Mouse (Mus musculus) hindbrain, embryonic 16.5 days (tissue): ENCODE results near the gene Ppp1r35. TPM values are rescaled to one million over a fixed set of nuclear protein-coding genes. Genes with fewer than 3 reads are reported as not detected.

ENCODE experiments used
- ATAC-seq: fragments of 200-750 bp; cut with Nextera tagmentation; 2 replicates; pipeline ENCODE4 v1.8.0; 2017; ENCODE audit warnings: moderate TSS enrichment, moderate library complexity
- H3K27ac ChIP-seq: fragments of 300-500 bp; sonication (generic); 2 replicates; pipeline ENCODE4 v1.5.1; 2014; ENCODE audit warnings: low read depth, mild to moderate bottlenecking, control low read depth, low read length, moderate library complexity
- H3K27me3 ChIP-seq: fragments of 300-500 bp; sonication (generic); replicated peaks from 2 replicates; pipeline ENCODE4 v1.6.1; 2014; ENCODE audit warnings: low read length; ENCODE audit not compliant: control insufficient read depth, insufficient read depth
- H3K36me3 ChIP-seq: fragments of 300-500 bp; sonication (generic); 2 replicates; pipeline ENCODE4 v1.6.1; 2014; ENCODE audit warnings: mild to moderate bottlenecking, low read length, moderate library complexity, mixed read lengths; ENCODE audit not compliant: control insufficient read depth, insufficient read depth
- H3K4me1 ChIP-seq: fragments of 300-500 bp; sonication (generic); 2 replicates; pipeline ENCODE4 v1.6.1; 2014; ENCODE audit warnings: low read depth, low read length; ENCODE audit not compliant: control insufficient read depth, insufficient read depth
- H3K4me2 ChIP-seq: fragments of 300-500 bp; sonication (generic); 2 replicates; pipeline ENCODE4 v1.6.1; 2014; ENCODE audit warnings: mild to moderate bottlenecking, low read length, control low read depth, moderate library complexity
- H3K4me3 ChIP-seq: fragments of 300-500 bp; sonication (generic); 2 replicates; pipeline ENCODE4 v1.5.1; 2014; ENCODE audit warnings: mild to moderate bottlenecking, low read length, control low read depth, moderate library complexity
- H3K9ac ChIP-seq: fragments of 300-500 bp; sonication (generic); 2 replicates; pipeline ENCODE4 v1.6.1; 2014; ENCODE audit warnings: low read depth, mild to moderate bottlenecking, control low read depth, low read length, moderate library complexity
- H3K9me3 ChIP-seq: fragments of 300-500 bp; sonication (generic); 2 replicates; pipeline ENCODE4 v1.6.1; 2014; ENCODE audit warnings: mild to moderate bottlenecking, low read length, moderate library complexity; ENCODE audit not compliant: control insufficient read depth
- WGBS: fragments of 180-500 bp; shearing (Covaris S2); extraction: QIAGEN DNeasy Blood & Tissue Kit; methylation state at CpG from one replicate; pipeline ENCODE4 v1.1.7; 2014; 5-methylcytosine and 5-hydroxymethylcytosine counted together
- polyA plus RNA-seq: library from polyadenylated mRNA; unstranded; fragments of >200 nt; fragmentation: Nextera tagmentation; extraction: Ambion mirVana; gene quantifications from 2 replicates; pipeline ENCODE4 v1.2.1, GENCODE M21; 2015

Ppp1r35 gene
- polyA plus RNA-seq, 1 experiment from 2014 or later: 41.8 TPM

DNA sequence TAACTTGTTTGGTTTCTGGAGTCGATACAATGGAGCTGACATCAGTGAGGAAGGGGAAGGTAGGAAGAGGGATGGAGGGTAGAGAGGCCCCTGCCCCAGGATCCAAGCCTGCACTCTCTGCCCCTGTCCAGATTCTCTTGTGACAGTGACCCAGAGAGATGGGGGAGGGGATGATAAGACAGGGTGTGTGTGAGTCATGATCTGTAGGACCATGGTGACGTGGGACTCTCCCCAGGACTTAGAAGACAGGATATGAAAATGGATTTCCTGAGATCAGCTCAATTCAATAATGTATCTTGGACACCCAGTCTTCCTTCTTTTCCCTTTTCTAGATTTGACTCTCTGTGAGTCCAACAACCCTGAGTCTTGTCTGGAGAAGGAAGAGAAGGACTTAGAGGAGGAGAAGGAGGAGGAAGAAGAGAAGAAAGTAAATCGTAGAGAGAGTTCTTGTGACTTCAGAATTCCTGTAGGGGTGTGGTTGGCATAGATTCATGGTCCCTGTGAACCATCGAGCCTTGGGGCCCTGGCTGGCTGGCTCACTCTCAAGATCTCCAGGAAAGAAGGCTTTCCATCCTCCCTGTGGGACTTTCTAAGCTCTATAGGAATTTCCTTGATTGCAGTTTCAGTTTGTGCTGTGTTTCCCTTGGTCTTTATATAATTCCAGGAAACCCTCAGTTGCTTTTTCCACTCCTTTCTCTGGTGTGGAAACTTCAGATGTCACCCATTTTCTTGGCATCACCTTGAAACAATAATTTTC is 39.0 kb downstream of the Ppp1r35 start:
- Histone ChIP-seq H3K4me2 (no peak overlapping the region), H3K4me3 (no peak overlapping the region), H3K9ac (no peak overlapping the region), H3K27ac (no peak overlapping the region), H3K4me1 (no peaks in the 10 kb centered on the region), H3K36me3 (no peaks in the 10 kb centered on the region), H3K27me3 (no peaks in the 10 kb centered on the region), H3K9me3 (no peaks in the 10 kb centered on the region)
- ATAC-seq: no peak
- WGBS: 75% methylated on average over 4 of the region's 4 CpGs

DNA sequence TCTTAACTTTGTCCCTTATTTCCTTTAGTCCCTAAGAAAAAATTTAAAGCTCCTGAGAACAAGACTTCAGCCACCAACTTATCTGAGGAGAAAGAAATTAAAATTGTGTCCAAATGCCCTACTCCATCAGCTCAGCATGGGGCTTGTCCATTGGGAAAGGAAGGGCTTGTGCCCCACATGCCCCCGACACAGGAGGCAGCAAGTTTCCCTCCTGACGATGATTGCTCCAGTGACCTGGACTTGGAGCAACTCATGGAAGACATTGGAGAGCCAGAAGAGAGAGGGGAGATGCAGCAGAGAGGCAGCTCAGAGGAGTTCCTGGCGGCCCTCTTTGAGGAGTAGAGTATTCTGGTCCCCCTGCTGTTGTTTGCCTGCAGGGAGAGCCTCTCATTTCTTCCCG is 43.5 kb downstream of the Ppp1r35 start:
- Histone ChIP-seq H3K9me3 (no peaks in the 10 kb centered on the region), H3K4me3 (no peak overlapping the region), H3K9ac (no peak overlapping the region), H3K27ac (no peak overlapping the region), H3K36me3 (no peaks in the 10 kb centered on the region), H3K4me2 (no peak overlapping the region), H3K4me1 (no peaks in the 10 kb centered on the region), H3K27me3 (no peaks in the 10 kb centered on the region)
- no peak for ATAC-seq
- 70% methylated on average over 4 of the region's 4 CpGs for WGBS

DNA sequence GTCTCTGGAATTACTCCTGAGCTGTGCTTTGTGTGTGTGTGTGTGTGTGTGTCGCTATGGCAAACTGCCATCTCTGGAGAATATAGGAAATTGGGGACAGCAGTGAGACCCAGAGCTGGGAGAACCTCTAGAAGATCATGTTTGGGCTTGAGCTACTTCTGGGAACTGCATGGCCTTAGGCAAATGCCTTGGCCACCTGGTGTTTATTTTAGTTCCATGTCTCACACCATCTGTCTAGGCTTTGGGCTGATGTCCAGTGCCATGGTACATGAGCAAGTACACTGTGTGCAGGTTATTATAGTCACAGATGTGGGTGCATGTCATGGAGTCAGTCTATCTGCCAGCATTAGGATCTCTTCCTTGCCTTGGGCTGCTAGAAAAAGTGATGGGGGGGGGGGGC is 44.0 kb downstream of the Ppp1r35 start:
- Histone ChIP-seq H3K9me3 (no peaks in the 10 kb centered on the region), H3K27ac (no peak overlapping the region), H3K4me2 (no peak overlapping the region), H3K27me3 (no peaks in the 10 kb centered on the region), H3K9ac (no peak overlapping the region), H3K4me3 (no peak overlapping the region), H3K36me3 (no peaks in the 10 kb centered on the region), H3K4me1 (no peaks in the 10 kb centered on the region)
- no peak for ATAC-seq
- 79% methylated on average over 1 of the region's 1 CpGs for WGBS

DNA sequence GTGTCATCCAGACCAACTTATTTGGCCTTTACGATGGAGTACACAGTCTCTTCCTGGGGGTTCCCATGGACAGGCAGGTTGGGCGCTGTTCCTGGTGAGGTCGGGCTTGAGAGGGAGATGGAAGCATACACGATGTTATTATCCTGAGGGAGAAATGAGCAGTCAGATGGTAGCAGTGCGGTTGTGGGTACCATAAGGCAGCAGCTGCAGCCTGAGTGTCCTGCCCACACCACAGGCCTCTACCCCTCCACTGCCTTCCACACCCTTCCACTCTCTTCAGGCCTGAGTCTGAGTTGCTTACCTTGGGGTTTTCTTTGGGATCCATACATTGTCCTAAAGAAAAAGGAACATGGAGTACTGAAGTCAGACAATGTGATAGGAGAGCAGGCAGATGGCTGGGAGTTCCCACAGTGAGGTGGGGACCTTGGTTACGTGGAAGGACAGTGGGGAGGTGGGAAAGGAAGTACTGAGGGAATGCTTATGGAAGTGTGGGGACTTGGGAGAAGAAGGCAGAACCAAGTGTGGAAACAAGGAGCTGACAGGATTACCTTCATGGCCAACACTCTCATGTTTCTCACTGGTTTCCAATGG is 44.9 kb downstream of the Ppp1r35 start:
- 89% methylated on average over 6 of the region's 6 CpGs for WGBS
- ATAC-seq: no peak
- Histone ChIP-seq H3K4me3 (no peak overlapping the region), H3K36me3 (no peaks in the 10 kb centered on the region), H3K9ac (no peak overlapping the region), H3K27me3 (no peaks in the 10 kb centered on the region), H3K4me2 (no peak overlapping the region), H3K27ac (no peak overlapping the region), H3K9me3 (no peaks in the 10 kb centered on the region), H3K4me1 (no peaks in the 10 kb centered on the region)

DNA sequence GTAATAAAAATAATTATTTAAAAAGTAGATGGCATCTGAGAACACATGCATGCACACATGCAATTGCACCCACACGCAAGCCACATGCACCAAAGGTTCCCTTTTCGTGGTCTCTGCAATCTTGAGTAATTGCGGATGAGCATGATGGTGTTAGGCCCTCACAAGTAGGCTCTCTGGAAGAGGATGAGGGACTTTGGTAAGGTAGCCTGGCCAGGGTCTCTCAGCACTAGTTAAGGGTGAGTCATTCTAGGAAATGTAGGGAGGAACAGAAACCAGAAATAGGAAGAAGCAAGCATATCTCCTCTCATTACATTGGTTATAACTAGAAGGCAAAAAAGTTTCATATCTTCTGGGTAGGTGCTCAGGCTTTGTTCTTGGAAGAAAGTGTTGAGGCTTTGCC is 46.4 kb downstream of the Ppp1r35 start:
- no peaks in the 10 kb centered on the region for H3K27me3 ChIP-seq
- WGBS: 87% methylated on average over 3 of the region's 3 CpGs

DNA sequence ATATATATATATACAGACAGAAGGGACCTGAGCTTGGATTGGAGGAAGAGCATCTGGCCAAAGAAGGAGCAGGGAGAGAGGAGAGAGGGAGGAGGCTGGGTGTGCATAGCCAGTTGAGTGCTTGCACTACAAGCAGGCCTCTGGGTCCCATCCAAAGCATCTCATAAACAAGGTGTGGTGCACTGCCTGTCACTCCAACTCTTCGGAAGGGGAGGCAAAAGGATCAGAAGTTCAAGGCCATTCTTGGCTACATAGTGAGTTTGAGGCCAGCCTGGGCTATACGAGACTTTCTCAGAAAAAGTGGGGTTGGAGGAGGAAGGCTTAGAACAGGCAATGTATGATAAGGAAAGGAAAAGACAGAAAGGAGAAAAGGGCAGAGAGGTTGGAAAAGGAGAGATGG is 47.3 kb downstream of the Ppp1r35 start:
- no peak overlapping the region for H3K9ac ChIP-seq
- H3K4me3 ChIP-seq: no peak overlapping the region
- no peak for ATAC-seq
- no peaks in the 10 kb centered on the region for H3K4me1 ChIP-seq
- H3K4me2 ChIP-seq: no peak overlapping the region
- no peaks in the 10 kb centered on the region for H3K27me3 ChIP-seq
- H3K9me3 ChIP-seq: no peaks in the 10 kb centered on the region
- H3K36me3 ChIP-seq: no peaks in the 10 kb centered on the region
- H3K27ac ChIP-seq: no peak overlapping the region
- 92% methylated on average over 2 of the region's 2 CpGs for WGBS

More for the DNA sequence above, 46.4 kb downstream of the Ppp1r35 start:
- Histone ChIP-seq H3K36me3 (no peaks in the 10 kb centered on the region), H3K9me3 (no peaks in the 10 kb centered on the region), H3K27ac (no peak overlapping the region), H3K4me3 (no peak overlapping the region), H3K4me1 (no peaks in the 10 kb centered on the region), H3K4me2 (no peak overlapping the region), H3K9ac (no peak overlapping the region)
- ATAC-seq: no peak

DNA sequence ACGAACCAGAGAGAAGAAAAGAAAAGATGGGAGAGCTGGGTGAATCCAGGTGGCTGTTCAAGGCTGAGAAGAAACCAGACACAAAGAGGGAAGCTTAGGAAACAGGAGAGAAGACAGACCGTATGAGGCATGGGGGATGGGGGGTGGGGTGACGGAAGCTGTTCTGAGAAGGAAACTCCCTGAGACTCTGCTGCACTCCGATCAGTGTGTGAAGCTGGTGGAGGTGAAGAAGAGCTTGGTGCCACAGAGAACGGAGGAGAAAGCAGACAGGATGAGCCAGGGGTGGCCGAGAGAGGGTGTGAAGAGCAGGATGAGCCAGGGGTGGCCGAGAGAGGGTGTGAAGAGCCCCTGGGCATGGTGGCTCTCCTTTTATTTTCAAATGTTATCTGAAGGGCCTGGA is 47.8 kb downstream of the Ppp1r35 start:
- 78% methylated on average over 7 of the region's 7 CpGs for WGBS
- no peaks in the 10 kb centered on the region for H3K9me3 ChIP-seq

DNA sequence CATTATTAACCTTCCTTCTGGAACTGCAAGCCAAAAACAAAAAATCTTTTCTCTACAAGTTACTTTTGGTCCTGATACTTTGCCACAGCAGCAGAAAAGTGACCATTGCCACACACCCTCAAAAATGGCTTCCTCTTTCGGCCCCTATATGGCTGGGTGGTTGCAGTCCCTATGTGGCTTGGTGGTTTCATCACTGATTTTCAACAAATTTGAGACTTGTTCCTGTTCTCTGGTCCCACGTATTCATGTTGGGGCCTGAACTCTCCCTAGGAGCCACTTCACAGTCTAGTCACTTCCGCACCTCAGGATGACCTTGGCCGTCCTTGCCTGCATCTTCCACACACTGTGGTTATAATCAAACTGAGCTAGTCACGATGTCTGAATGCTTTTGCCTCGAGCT is 50.0 kb downstream of the Ppp1r35 start:
- Histone ChIP-seq H3K9ac (no peak overlapping the region), H3K9me3 (no peaks in the 10 kb centered on the region), H3K27me3 (no peaks in the 10 kb centered on the region), H3K4me3 (no peak overlapping the region), H3K27ac (no peak overlapping the region), H3K36me3 (no peaks in the 10 kb centered on the region), H3K4me1 (no peaks in the 10 kb centered on the region), H3K4me2 (no peak overlapping the region)
- WGBS: 87% methylated on average over 6 of the region's 6 CpGs
- no peak for ATAC-seq

More for the DNA sequence above, 47.8 kb downstream of the Ppp1r35 start:
- Histone ChIP-seq H3K27me3 (no peaks in the 10 kb centered on the region), H3K4me1 (no peaks in the 10 kb centered on the region), H3K27ac (no peak overlapping the region), H3K36me3 (no peaks in the 10 kb centered on the region), H3K4me2 (no peak overlapping the region), H3K9ac (no peak overlapping the region), H3K4me3 (no peak overlapping the region)
- no peak for ATAC-seq
